Mouse (Mus musculus) lung, postnatal 36 days (tissue): ENCODE results near the gene Rtkn2.

Experiments used
- DNase-seq: peaks from one replicate; pipeline ENCODE4 v3.0.0; 2022; ENCODE audit warnings: mixed read lengths

The Rtkn2 gene

DNA sequence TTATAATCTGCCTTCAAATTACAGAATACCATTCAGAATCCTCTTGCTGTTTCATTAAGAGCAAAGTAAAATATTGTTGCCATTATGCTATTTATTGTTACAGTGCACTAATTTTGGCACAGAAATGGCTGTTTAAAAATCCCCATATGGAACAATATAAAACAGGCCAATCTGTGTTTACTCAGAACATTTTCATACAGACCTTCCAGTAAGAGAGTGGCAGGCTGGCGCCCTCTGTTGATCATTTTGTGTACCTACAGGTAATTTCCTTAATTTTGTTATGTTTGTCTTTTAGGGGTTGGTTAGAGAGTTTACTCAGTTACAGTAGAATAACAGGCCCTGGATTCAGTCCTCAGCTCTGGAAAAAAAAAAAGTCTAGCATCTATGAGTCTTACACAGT is 16.8 kb downstream of the Rtkn2 start:
- peak; percentile 67 for DNase-seq

GRCm38 (mm10) chr10:67998116-67998635 is 18.8 kb downstream of the Rtkn2 start:
- peak; percentile 85 for DNase-seq

DNA sequence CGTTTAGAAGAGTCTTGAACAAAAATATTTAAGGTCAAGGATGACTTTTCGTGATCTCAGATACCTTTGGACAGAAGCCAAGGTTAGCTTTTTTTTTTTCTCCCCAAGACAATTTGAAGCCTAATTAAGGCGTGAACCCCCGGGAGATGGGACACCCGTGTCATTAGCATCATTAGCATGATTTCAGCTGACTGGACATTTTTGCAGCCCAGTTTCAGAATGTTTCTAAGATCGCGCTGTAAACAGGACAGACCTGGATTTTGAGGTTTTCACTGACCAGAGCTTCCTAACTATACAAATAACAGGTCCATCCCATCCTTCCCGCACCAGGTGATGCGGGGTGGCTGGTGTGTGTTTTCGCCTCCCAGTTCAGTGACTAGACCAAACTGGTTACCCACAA is 19.8 kb downstream of the Rtkn2 start:
- DNase-seq, result no peak

- no peak for DNase-seq
These were observed 22.1 kb downstream of the Rtkn2 start for GRCm38 (mm10) chr10:68001456-68001855.

DNA sequence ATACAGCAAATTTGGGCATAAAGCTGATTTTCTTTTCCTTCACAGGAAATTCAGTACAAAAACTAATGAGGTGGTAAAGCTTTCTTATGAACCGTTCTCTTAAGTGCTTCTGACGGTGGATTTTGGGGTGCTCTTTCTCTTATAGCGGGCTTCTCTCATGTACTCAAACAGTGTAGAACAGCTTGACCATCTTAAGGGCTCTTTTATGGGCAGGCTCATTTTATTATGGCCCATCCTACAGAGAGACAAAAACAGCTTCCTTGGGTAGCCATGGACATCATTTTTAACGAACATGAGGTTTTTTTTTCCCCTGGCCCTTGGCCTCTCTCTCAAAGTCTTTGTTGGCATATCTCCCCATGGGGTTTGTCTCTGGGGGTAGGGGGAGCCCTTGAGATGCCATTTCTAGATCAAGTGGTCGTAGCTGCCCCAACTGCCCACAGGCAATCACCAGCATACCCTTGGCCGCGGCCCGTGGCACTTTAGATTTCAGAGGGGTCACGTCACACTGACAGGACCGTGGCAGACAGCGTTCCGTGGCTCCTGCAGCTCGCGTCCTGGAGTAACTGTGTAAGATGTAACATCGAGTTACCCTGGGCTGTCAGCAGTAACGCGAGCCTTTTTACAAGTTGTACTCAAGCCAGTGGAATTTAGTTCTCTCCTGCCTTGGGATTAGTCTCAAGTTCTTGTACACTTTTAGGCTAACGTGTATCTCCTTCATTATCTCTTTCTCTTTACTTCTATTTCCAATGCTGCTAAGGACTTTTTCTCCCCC is 24.5 kb downstream of the Rtkn2 start:
- no peak for DNase-seq

DNA sequence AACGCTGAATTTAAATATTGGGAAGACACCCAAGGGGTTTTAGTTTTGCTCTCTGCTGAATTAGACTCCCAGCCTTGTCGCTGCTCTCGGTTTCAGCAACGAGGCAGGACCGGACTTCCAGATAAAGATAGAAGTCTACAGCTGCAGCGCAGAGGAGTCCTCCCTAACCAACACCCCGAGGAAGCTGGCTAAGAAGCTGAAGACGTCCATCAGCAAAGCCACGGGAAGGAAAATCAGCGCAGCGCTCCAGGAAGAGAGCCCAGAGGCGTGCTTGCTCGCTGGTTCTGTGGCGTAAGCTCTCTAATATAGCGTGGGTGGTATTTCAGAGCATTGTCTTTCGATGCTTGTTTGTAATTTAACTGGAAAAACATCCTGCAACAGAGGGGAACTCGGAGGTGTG is 26.0 kb downstream of the Rtkn2 start:
- DNase-seq, result no peak

DNA sequence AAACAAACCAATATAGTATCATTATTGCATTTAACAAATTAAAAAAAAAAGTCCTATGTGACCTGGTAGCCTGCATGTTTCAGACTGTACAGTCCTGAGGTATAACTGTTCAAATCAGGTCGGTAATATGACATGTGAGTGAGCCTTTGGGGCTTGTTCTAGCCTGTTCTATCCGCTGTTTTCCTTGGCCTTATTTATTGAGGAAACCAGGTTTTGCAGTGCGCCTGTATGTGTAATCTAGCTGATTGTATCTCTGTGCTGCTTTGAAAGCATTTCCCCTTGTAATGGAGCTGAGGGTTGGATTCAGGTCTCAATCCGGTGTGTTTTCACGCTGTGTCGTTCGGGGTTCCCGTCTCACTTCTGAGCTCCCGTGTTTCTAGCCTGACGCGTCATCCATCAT is 27.1 kb downstream of the Rtkn2 start:
- DNase-seq, result no peak

GRCm38 (mm10) chr10:68007103-68007502 is 27.7 kb downstream of the Rtkn2 start:
- DNase-seq, result no peak

GRCm38 (mm10) chr10:68008198-68008955 is 29.0 kb downstream of the Rtkn2 start:
- peak; percentile 49 for DNase-seq

DNA sequence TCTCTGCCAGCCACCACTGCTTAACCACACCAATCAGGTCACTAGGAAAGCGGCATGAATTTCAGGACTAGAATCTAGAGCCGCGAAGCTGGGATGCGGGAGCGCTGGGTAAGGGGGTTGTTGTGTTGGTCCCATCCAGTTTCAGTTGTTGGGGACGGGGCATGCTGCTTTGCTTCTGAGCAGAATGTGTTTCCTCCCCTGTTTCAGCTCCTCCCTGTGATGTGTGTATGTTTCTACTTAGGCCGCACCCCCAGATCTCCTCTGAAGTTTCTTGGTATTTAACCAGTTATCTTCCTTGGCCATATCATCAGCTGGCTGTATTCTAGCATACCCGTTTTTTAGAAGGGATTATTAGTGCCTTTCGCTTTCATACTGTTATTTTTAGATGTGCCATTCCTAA is 29.9 kb downstream of the Rtkn2 start:
- DNase-seq, result no peak

- no peak for DNase-seq
These were observed 30.5 kb downstream of the Rtkn2 start for GRCm38 (mm10) chr10:68009867-68010266.

- peak; percentile 59 for DNase-seq
These were observed 33.8 kb downstream of the Rtkn2 start for GRCm38 (mm10) chr10:68013137-68013536.

DNA sequence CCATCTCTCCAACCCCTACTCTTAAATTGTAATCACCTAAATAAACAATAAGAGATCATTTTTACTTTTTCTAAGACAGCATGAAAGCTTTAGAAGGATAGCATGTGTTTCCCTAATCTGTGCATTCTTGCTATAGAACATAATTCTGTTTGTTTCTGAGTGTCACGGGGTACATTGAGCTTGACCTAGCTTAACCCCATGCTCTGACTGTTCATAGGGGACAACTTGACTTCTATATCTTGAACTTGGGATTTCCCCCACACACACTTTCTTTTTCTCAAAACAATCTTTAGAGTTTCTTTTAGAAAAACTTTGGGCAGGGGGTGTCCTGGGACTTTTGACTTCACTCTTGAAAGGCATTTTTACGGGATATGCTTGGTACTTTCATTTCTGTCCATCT is 41.4 kb downstream of the Rtkn2 start:
- no peak for DNase-seq

DNA sequence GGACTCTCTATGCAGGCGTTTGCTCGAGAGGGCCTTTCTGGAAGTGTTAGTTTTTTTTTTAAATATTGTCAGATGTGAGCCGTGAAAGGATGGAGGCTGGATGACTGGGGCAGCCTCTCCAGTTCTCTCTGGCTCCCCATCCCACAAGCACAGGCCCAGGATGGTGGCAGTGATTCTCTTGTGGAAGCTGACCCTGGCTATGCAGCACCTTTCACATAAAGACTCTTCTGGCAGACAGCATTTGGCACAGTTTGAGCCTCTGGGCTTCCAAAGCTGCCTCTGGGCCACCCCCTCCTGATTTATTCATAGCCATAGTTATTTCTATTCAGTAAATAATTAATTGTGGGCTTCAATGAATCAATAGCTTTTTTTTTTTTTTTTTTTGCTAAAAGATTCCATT is 46.3 kb downstream of the Rtkn2 start:
- DNase-seq, result no peak

DNA sequence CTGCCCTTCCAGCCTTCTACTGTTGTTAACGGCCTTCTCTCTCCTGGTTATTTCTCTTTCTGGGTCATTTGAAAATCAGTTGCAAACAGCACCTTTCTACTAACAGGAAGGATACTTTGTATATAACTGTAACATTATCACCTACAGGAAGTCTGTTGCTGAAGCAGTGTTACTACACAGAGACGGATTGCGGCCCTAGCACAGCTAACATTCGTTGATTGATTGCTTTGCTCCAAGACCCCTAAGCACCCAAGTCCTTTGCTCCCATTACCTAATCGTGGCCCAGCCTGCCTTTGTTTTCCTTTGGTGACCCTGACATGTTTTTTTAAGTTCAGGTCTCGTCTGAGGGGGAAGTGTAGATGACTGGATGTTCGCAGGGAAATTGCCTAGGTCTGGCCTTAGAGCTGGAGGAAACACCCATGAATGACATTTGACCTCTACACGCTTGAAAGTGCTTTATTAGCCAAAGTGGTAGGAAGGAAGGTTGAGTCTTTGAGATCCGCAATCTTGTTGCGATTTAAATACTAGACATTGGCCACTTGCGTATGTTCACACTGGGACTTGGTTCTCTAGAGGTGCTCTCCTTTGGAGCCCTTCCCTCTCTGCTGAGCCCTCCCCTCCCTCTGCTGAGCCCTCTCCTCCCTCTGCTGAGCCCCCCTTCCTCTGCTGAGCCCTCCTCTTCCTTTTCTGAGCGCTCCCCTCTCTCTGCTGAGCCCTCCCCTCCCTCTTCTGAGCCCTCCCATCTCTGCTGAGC is 49.1 kb downstream of the Rtkn2 start:
- DNase-seq, result no peak

DNA sequence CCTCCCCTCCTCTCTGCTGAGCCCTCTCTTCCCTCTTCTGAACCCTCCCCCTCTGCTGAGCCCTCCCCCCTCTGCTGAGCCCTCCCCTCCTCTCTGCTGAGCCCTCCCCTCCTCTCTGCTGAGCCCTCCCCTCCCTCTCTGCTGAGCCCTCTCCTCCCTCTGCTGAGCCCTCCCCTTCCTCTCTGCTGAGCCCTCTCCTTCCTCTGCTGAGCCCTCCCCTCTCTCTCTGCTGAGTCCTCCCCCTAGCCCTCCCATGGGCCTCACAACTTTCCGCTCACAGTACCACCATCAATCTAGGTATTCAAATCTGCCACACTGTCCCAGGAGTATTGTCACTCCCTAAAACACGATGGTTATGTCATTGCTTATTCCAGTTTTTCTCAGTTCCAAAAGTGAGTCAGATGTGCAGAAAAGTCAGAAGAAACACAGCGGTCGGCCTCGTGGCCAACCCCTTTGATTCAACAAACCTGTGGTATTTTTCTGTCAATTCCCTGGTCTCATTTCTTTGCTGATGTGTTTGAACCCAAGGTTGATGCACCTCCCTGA is 49.8 kb downstream of the Rtkn2 start:
- no peak for DNase-seq

- no peak for DNase-seq
These were observed 50.7 kb downstream of the Rtkn2 start for GRCm38 (mm10) chr10:68030027-68030426.

- no peak for DNase-seq
These were observed 56.5 kb downstream of the Rtkn2 start for GRCm38 (mm10) chr10:68035707-68036367.

- no peak for DNase-seq
These were observed 57.1 kb downstream of the Rtkn2 start for GRCm38 (mm10) chr10:68036368-68036980.

GRCm38 (mm10) chr10:68038997-68039624 is 59.7 kb downstream of the Rtkn2 start:
- no peak for DNase-seq

GRCm38 (mm10) chr10:68039641-68040205 is 60.4 kb downstream of the Rtkn2 start:
- DNase-seq, result peak; percentile 36
